Mouse (Mus musculus): ENCODE measurements at regions not wholly inside any gene's neighbourhood (a gene's known extent, or its start where the extent isn't known, plus 50 kb on each side); places are given as distances from the start of the nearest gene placed in this dataset.

DNA sequence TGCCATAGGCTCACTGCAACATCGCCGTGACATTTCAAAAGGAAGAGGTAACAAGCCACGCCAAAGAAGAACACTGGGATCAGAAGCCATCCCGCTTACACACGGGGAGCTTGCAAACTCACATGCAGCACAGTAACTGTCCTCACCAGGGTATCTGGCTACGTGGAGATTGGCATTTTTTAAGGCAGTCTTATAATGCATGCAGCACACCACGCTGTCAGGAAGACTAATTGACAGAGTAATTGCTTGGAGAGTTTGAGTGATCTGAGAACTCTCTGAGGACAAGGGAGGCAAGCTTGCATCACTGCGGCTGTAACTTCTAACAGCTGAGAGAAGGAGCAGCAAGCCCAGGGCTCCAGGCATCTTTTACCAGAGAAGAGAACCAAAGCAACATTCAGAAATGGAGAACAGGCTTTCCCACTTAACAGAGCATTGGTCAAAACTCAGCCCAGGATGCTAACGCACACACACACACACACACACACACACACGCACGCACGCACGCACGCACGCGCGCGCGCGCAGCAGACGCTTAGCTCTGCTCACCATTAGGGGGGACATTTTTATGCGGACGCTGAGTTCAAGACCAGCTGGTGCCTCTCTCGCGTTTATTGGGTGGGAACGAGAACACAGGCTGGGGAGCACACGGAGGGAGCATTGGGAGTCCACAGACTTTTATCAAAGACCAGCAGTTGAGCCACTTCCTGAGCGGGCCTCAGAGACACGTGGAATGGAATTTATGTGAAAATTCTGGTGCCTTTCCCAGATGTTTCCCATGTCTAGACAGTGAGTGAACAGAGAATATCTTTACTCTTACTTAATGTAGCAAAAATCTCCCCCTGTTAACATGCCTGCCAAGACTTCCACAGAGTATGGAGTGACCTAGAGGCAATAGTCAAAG, 66.6 kb downstream of the 1700129C05Rik start:
- no peak overlapping the region for H3K27ac ChIP-seq (ENCODE audit: insufficient read depth, low read length)
- DNase-seq (ENCODE audit: low read depth in 1 of 2, low spot score in 2 of 2) = no peak
- no peaks in the 10 kb centered on the region for H3K4me1 ChIP-seq (ENCODE audit: control insufficient read depth, insufficient read depth, insufficient read length)
- no peaks in the 10 kb centered on the region for H3K36me3 ChIP-seq (ENCODE audit: control insufficient read depth, insufficient read depth, low read length)
- WGBS = 50% methylated on average over 29 of the region's 29 CpGs
- H3K27me3 ChIP-seq (ENCODE audit: control insufficient read depth, insufficient read depth, low read length) = no peaks in the 10 kb centered on the region
- TF ChIP-seq POLR2A (IDR thresholded peaks at IDR 0.05; ENCODE audit: low read depth, low read length) = no peak
- no peak for TF ChIP-seq CTCF (IDR thresholded peaks at IDR 0.05; ENCODE audit: extremely low read depth, insufficient read depth, insufficient read length, insufficient replicate concordance)
- no peak overlapping the region for H3K4me3 ChIP-seq (ENCODE audit: extremely low read depth, insufficient read depth, insufficient read length)

DNA sequence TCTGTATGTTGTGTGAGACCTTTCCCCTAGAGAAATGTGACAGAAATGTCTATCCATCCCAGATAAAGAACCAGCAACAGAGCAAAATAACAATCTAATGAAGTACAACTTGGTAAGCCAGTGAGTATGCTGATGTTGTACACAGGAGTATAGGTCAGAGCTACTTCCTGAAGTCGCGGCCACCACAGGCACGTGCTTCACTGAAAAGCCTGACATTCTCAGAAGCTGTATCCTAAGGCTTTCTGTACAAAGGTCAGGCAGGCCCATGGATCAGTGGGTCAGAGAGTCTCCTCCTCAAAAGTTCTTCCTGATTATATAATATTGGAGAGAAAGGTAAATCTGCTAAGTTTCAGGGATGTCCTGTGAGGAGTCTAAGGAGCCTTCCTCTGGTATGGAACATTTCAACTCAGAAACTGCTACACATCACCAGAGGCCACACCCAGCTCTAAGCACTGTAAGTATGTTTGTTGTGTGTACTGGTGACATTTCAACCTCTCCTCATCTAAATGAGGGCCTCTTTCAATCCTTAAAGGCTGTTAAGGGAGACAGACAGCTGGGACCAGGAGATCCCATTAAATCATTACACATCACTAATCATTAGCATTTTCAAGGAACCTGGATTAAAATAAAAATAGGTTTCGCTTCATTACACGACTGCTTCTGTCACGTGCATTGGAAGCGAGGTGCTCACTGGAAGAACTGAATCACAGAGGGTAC, 70.2 kb downstream of the 1700129C05Rik start:
- Histone ChIP-seq H3K36me3 (ENCODE audit: control insufficient read depth, insufficient read depth, low read length) (no peaks in the 10 kb centered on the region), H3K4me3 (ENCODE audit: extremely low read depth, insufficient read depth, insufficient read length) (no peak overlapping the region)
- DNase-seq (ENCODE audit: low read depth in 1 of 2, low spot score in 2 of 2) = no peak

DNA sequence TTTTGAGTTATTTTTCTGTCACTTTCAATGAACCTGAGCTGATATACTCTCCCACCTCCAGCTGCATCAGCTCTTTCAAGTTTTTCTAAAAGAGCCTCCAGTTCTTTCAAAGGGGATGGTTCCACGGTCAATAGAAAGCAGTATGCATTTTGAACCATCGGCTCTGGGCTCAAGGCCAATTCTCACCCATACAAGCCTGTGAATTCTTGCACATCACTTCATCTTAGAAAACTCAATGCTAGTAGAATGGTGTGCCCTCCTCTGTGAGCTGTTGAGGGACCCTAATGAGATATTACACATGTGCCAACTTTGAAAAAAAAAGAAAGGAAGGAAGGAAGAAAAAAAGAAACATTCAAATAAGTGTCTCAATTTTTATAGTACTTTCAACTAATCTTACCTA, 72.6 kb downstream of the 1700129C05Rik start:
- Histone ChIP-seq H3K4me1 (ENCODE audit: control insufficient read depth, insufficient read depth, insufficient read length) (no peaks in the 10 kb centered on the region), H3K4me3 (ENCODE audit: extremely low read depth, insufficient read depth, insufficient read length) (no peak overlapping the region), H3K27me3 (ENCODE audit: control insufficient read depth, insufficient read depth, low read length) (no peaks in the 10 kb centered on the region), H3K27ac (ENCODE audit: insufficient read depth, low read length) (no peak overlapping the region), H3K36me3 (ENCODE audit: control insufficient read depth, insufficient read depth, low read length) (no peaks in the 10 kb centered on the region)
- 89% methylated on average over 2 of the region's 2 CpGs for WGBS
- TF ChIP-seq POLR2A (IDR thresholded peaks at IDR 0.05; ENCODE audit: low read depth, low read length) (no peak), CTCF (IDR thresholded peaks at IDR 0.05; ENCODE audit: extremely low read depth, insufficient read depth, insufficient read length, insufficient replicate concordance) (no peak)
- no peak for DNase-seq (ENCODE audit: low read depth in 1 of 2, low spot score in 2 of 2)

More for the DNA sequence above, 70.2 kb downstream of the 1700129C05Rik start:
- Histone ChIP-seq H3K27ac (ENCODE audit: insufficient read depth, low read length) (no peak overlapping the region), H3K27me3 (ENCODE audit: control insufficient read depth, insufficient read depth, low read length) (no peaks in the 10 kb centered on the region), H3K4me1 (ENCODE audit: control insufficient read depth, insufficient read depth, insufficient read length) (no peaks in the 10 kb centered on the region)
- no peak for TF ChIP-seq POLR2A (IDR thresholded peaks at IDR 0.05; ENCODE audit: low read depth, low read length)
- WGBS = 84% methylated on average over 7 of the region's 7 CpGs

DNA sequence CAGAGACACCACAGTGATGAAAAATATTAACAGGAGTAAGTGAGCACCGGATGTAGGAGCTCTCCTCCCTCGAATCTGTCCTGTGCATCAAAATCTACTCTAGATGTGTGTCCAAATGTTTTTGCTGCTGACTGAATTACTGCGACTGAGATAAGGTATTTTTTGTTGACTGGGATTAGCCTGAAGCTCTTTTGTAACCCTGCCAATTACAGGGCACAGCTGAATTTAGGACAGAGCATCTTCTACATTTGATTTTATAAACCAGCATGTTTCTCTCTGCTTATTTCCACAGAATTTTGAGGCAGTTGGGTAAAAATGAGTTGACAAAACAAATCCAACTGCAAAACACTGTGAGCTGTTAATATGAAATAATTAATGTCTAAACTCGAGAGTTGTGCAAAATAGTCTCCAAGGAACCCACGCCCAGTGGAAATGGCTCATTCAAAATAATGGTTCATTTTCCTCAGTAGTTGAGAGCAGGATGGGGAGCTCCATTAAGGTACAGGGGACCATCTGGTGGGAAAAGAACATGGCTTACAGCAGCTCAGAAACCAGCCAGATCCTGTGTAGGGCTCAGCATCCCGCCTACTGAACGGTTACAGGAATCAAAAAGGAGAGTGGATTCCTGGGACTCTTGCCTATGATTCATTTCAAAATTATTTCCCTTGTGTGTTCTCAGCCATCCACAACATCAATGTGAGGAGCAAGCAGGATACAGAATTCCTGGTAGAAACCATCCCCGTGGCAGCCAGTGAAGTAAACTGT, 76.1 kb downstream of the 1700129C05Rik start:
- WGBS = 85% methylated on average over 8 of the region's 8 CpGs
- DNase-seq (ENCODE audit: low read depth in 1 of 2, low spot score in 2 of 2) = no peak
- H3K27me3 ChIP-seq (ENCODE audit: control insufficient read depth, insufficient read depth, low read length) = no peaks in the 10 kb centered on the region
- H3K4me3 ChIP-seq (ENCODE audit: extremely low read depth, insufficient read depth, insufficient read length) = no peak overlapping the region
- H3K4me1 ChIP-seq (ENCODE audit: control insufficient read depth, insufficient read depth, insufficient read length) = no peaks in the 10 kb centered on the region
- H3K36me3 ChIP-seq (ENCODE audit: control insufficient read depth, insufficient read depth, low read length) = no peaks in the 10 kb centered on the region
- TF ChIP-seq POLR2A (IDR thresholded peaks at IDR 0.05; ENCODE audit: low read depth, low read length) (no peak), CTCF (IDR thresholded peaks at IDR 0.05; ENCODE audit: extremely low read depth, insufficient read depth, insufficient read length, insufficient replicate concordance) (no peak)
- H3K27ac ChIP-seq (ENCODE audit: insufficient read depth, low read length) = no peak overlapping the region

DNA sequence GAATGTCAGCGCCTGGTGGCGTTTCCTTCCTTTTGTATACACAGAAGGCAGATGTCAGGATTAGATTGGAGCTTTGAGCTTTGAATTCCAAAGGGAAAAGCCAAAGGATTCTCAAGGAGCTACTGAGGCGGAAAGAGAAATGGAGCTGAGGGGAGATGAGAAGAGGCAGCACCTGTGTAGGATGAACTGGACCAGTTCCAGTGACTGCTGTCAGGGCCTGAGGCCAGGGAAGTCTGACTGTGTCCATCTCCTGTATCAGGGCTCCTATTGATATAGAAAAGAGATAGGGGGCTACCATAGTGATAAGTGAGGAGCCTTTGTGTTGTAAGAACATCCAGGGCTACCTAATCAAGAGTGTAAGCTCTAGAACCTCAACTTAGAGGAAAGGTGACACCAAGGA, 79.5 kb downstream of the 1700129C05Rik start:
- no peak for TF ChIP-seq CTCF (IDR thresholded peaks at IDR 0.05; ENCODE audit: extremely low read depth, insufficient read depth, insufficient read length, insufficient replicate concordance)
- TF ChIP-seq POLR2A (IDR thresholded peaks at IDR 0.05; ENCODE audit: low read depth, low read length) = no peak
- H3K4me1 ChIP-seq (ENCODE audit: control insufficient read depth, insufficient read depth, insufficient read length) = no peaks in the 10 kb centered on the region
- DNase-seq (ENCODE audit: low read depth in 1 of 2, low spot score in 2 of 2) = no peak
- WGBS = 77% methylated on average over 3 of the region's 3 CpGs
- H3K4me3 ChIP-seq (ENCODE audit: extremely low read depth, insufficient read depth, insufficient read length) = no peak overlapping the region
- H3K27ac ChIP-seq (ENCODE audit: insufficient read depth, low read length) = no peak overlapping the region
- no peaks in the 10 kb centered on the region for H3K36me3 ChIP-seq (ENCODE audit: control insufficient read depth, insufficient read depth, low read length)
- no peaks in the 10 kb centered on the region for H3K27me3 ChIP-seq (ENCODE audit: control insufficient read depth, insufficient read depth, low read length)

DNA sequence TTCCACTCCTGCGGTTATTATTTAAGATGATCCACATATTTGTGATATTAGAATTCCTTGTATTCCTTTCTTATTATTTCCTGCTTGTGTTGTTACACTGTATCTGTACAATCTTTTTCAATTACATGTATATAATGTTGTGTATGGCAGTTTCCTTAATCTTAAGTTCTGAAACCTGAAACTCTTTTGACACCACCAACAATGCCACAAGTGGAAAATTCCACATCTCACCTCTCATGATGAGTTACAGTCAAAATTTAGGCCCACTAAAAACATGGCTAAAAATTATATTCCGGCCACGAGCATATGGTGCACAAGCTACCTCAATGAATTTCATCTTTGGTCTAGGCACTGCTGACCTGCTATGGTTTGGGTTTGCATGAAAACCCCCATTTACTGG, 85.9 kb downstream of the 1700129C05Rik start:
- H3K27me3 ChIP-seq (ENCODE audit: control insufficient read depth, insufficient read depth, low read length) = no peaks in the 10 kb centered on the region
- 87% methylated on average over 3 of the region's 3 CpGs for WGBS
- H3K4me1 ChIP-seq (ENCODE audit: control insufficient read depth, insufficient read depth, insufficient read length) = no peaks in the 10 kb centered on the region
- no peak overlapping the region for H3K27ac ChIP-seq (ENCODE audit: insufficient read depth, low read length)
- no peak overlapping the region for H3K4me3 ChIP-seq (ENCODE audit: extremely low read depth, insufficient read depth, insufficient read length)
- DNase-seq (ENCODE audit: low read depth in 1 of 2, low spot score in 2 of 2) = no peak
- TF ChIP-seq POLR2A (IDR thresholded peaks at IDR 0.05; ENCODE audit: low read depth, low read length) (no peak), CTCF (IDR thresholded peaks at IDR 0.05; ENCODE audit: extremely low read depth, insufficient read depth, insufficient read length, insufficient replicate concordance) (no peak)
- H3K36me3 ChIP-seq (ENCODE audit: control insufficient read depth, insufficient read depth, low read length) = no peaks in the 10 kb centered on the region

Data from spleen, adult 2 months (tissue).